In the genomic region with DNA sequence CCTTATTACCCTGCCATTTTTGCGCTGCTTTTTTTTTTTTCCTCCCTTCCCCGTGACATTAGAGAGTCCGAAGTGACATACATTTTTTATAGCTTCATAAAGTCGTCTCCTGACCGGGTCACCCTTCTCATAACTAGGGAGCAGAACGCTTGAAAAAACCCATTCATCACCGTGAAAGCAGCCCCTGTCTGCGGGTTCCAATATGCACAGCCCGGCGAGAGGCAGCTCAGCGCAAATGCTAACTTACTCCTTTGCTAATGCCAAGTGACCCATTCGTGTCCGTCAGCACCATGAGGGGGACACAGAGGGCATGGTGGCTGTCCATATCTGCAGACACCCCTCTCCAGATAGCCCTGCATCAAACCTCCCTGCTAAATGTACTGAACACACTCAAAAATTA, we compare ENCODE assay signal across 10 mouse cellular contexts.
DNase-seq lines count a peak whose midpoint lies in the region; ATAC-seq and TF ChIP-seq lines count a peak whose summit lies in the region.
"Had no signal": no experiment of that assay in that cellular context is flagged by ENCODE, and none has a peak within 500 bp of the region (broad histone marks: within the 10 kb centered on the region; RNA-seq: fewer than 3 reads in every experiment).

No protein-coding gene starts in this region.

- no peaks in the 10 kb centered on the region for H3K27me3 ChIP-seq in kidney, embryonic 16.5 days (ENCODE audit: insufficient read depth, low read length)
- H3K27me3 ChIP-seq in embryonic facial prominence, embryonic 10.5 days (replicated peaks; ENCODE audit: low read depth, poor library complexity, severe bottlenecking), result no peaks in the 10 kb centered on the region
- H3K27me3 ChIP-seq in hindbrain, embryonic 16.5 days (replicated peaks; ENCODE audit: control insufficient read depth, insufficient read depth, low read length), result no peaks in the 10 kb centered on the region
- no peaks in the 10 kb centered on the region for H3K27me3 ChIP-seq in midbrain, postnatal 0 days (ENCODE audit: insufficient read depth, low read length)

- 15% methylated on average over 13 of the region's 13 CpGs for WGBS in kidney, embryonic 16.5 days
- 71% methylated on average over 13 of the region's 13 CpGs for WGBS in embryonic facial prominence, embryonic 10.5 days
- WGBS in hindbrain, embryonic 16.5 days, result 13% methylated on average over 13 of the region's 13 CpGs
- WGBS in midbrain, postnatal 0 days, result 39% methylated on average over 13 of the region's 13 CpGs

- H3K4me1 ChIP-seq in kidney, embryonic 16.5 days (ENCODE audit: insufficient read depth, low read length), result peaks cover 4% of the 10 kb centered on the region; the same call in 1 of the 2 replicates
- no peaks in the 10 kb centered on the region for H3K4me1 ChIP-seq in embryonic facial prominence, embryonic 10.5 days
- H3K4me1 ChIP-seq in hindbrain, embryonic 16.5 days (ENCODE audit: control insufficient read depth, insufficient read depth, low read depth, low read length), result peaks cover 4% of the 10 kb centered on the region
- no peaks in the 10 kb centered on the region for H3K4me1 ChIP-seq in midbrain, postnatal 0 days (ENCODE audit: insufficient read depth, low read length)

- no peak overlapping the region for H3K27ac ChIP-seq in kidney, embryonic 16.5 days (ENCODE audit: low read length)
- H3K27ac ChIP-seq in embryonic facial prominence, embryonic 10.5 days (replicated peaks), result no peak overlapping the region
- H3K27ac ChIP-seq in hindbrain, embryonic 16.5 days (ENCODE audit: low read depth, low read length), result no peak overlapping the region
- H3K27ac ChIP-seq in midbrain, postnatal 0 days (ENCODE audit: low read depth, low read length), result no peak overlapping the region

- H3K9ac ChIP-seq in kidney, embryonic 16.5 days (replicated peaks; ENCODE audit: low read length), result no peak overlapping the region
- peak overlapping the region; percentile 54 for H3K9ac ChIP-seq in hindbrain, embryonic 16.5 days (ENCODE audit: low read depth, low read length)
- no peak overlapping the region for H3K9ac ChIP-seq in midbrain, postnatal 0 days (replicated peaks; ENCODE audit: low read length, poor library complexity, severe bottlenecking)

- H3K36me3 ChIP-seq in kidney, embryonic 16.5 days (ENCODE audit: insufficient read depth, low read length), result no peaks in the 10 kb centered on the region
- H3K36me3 ChIP-seq in embryonic facial prominence, embryonic 10.5 days (replicated peaks), result no peaks in the 10 kb centered on the region
- no peaks in the 10 kb centered on the region for H3K36me3 ChIP-seq in hindbrain, embryonic 16.5 days (ENCODE audit: control insufficient read depth, insufficient read depth, low read length)
- no peaks in the 10 kb centered on the region for H3K36me3 ChIP-seq in midbrain, postnatal 0 days (ENCODE audit: insufficient read depth, low read length)

- ATAC-seq in kidney, embryonic 16.5 days (ENCODE audit: low FRiP score, low TSS enrichment), result 0 out of 2 replicates have a peak, but pooled peaks have one; percentile 31
- peak; percentile 60 for ATAC-seq in hindbrain, embryonic 16.5 days
- no peak for ATAC-seq in midbrain, postnatal 0 days (ENCODE audit: low FRiP score)
- ATAC-seq: CD4-positive, CD25-positive, alpha-beta regulatory T cell, adult 4 months had no signal

- no peak for DNase-seq in kidney, adult 11 months
- peak; percentile 8 for DNase-seq in embryonic facial prominence, embryonic 10.5 days (ENCODE audit: low spot score)
- DNase-seq in midbrain, postnatal 0 days (ENCODE audit: low spot score), result peak; percentile 26
- no peak for DNase-seq in heart, adult 9 months (ENCODE audit: low spot score in 2 of 2)
- DNase-seq in heart, adult 11 months, result no peak
- DNase-seq in adrenal gland, postnatal 14 days, result no peak
- DNase-seq: heart, postnatal 10 days had no signal

- TF ChIP-seq CTCF in midbrain, postnatal 0 days (IDR thresholded peaks at IDR 0.05), result peak; percentile 12; the same call in 1 of the 2 replicates

- 0 out of 2 replicates have a peak overlapping the region, but pooled peaks have one; percentile 6 for H3K4me3 ChIP-seq in kidney, embryonic 16.5 days (ENCODE audit: low read length)
- H3K4me3 ChIP-seq in embryonic facial prominence, embryonic 10.5 days, result no peak overlapping the region
- peak overlapping the region; percentile 33 for H3K4me3 ChIP-seq in hindbrain, embryonic 16.5 days (ENCODE audit: low read length)
- peak overlapping the region; percentile 18; the same call in 1 of the 2 replicates for H3K4me3 ChIP-seq in midbrain, postnatal 0 days (ENCODE audit: low read depth, low read length)

- H3K9me3 ChIP-seq in kidney, embryonic 16.5 days (ENCODE audit: low read length), result no peaks in the 10 kb centered on the region
- H3K9me3 ChIP-seq in embryonic facial prominence, embryonic 10.5 days, result no peaks in the 10 kb centered on the region
- H3K9me3 ChIP-seq in hindbrain, embryonic 16.5 days (ENCODE audit: control insufficient read depth, low read length), result no peaks in the 10 kb centered on the region
- no peaks in the 10 kb centered on the region for H3K9me3 ChIP-seq in midbrain, postnatal 0 days (ENCODE audit: low read length)

- peak overlapping the region; percentile 27 for H3K4me2 ChIP-seq in kidney, embryonic 16.5 days (replicated peaks; ENCODE audit: low read depth, low read length)
- peak overlapping the region; percentile 53 for H3K4me2 ChIP-seq in hindbrain, embryonic 16.5 days (ENCODE audit: low read length)
- peak overlapping the region; percentile 46 for H3K4me2 ChIP-seq in midbrain, postnatal 0 days (ENCODE audit: low read depth, low read length, poor library complexity, severe bottlenecking)

Comparison
In these comparisons a context has a peak if more than half of its experiments do, and no peak if none do; other contexts are left out.
1. DNase-seq: peak in embryonic facial prominence, embryonic 10.5 days (single experiment) and midbrain, postnatal 0 days (single experiment); none in kidney, adult 11 months (single experiment), heart, adult 9 months (0 of 2), heart, adult 11 months (single experiment) and adrenal gland, postnatal 14 days (single experiment).
2. Peak in every context shown above with its lines, with median percentiles within 50 percentile points of each other: H3K4me2 ChIP-seq.